Mouse (Mus musculus) heart, embryonic 10.5 days (tissue): ENCODE measurements around the gene Osbpl5. TPM values are rescaled to one million over a fixed set of nuclear protein-coding genes. Genes with fewer than 3 reads are reported as not detected.
A peak's percentile ranks its signal among the peaks of the same experiment; 100 is the strongest.
"Not testable (repeated sequence)": the region's sequence is repeated elsewhere in the genome, so short reads cannot be mapped to it uniquely, and the experiment has no call there.

Source experiments
- DNase-seq: peaks from one replicate; pipeline ENCODE4 v3.0.0-alpha.2; 2017; ENCODE audit warnings: low spot score
- H3K27ac ChIP-seq: fragments of 300-500 bp; sonication (generic); 2 replicates; pipeline ENCODE4 v1.5.1; 2016; ENCODE audit warnings: mild to moderate bottlenecking
- H3K27me3 ChIP-seq: fragments of 300-500 bp; sonication (generic); 2 replicates; pipeline ENCODE4 v1.6.1; 2016; ENCODE audit warnings: mild to moderate bottlenecking; ENCODE audit not compliant: poor library complexity, insufficient read depth, severe bottlenecking
- H3K36me3 ChIP-seq: fragments of 300-500 bp; sonication (generic); 2 replicates; pipeline ENCODE4 v1.6.1; 2016; ENCODE audit warnings: mild to moderate bottlenecking, moderate library complexity
- H3K4me1 ChIP-seq: fragments of 300-500 bp; sonication (generic); 2 replicates; pipeline ENCODE4 v1.6.1; 2016; ENCODE audit warnings: mild to moderate bottlenecking
- H3K4me3 ChIP-seq: fragments of 300-500 bp; sonication (generic); 2 replicates; pipeline ENCODE4 v1.5.1; 2016; ENCODE audit warnings: mild to moderate bottlenecking, moderate library complexity
- H3K9me3 ChIP-seq: fragments of 300-500 bp; sonication (generic); 2 replicates; pipeline ENCODE4 v1.6.1; 2016; ENCODE audit warnings: mild to moderate bottlenecking, moderate library complexity
- WGBS: fragments of 180-500 bp; shearing (Covaris S2); methylation state at CpG from one replicate; pipeline ENCODE4 v1.1.7; 2016; 5-methylcytosine and 5-hydroxymethylcytosine counted together
- polyA plus RNA-seq: library from polyadenylated mRNA; unstranded; fragments of >200 nt; fragmentation: Nextera tagmentation; extraction: Ambion mirVana; gene quantifications from 2 replicates; pipeline ENCODE4 v1.2.1, GENCODE M21; 2016

Osbpl5 gene
- polyA plus RNA-seq, 1 experiment from 2014 or later = 19.0 TPM

DNA sequence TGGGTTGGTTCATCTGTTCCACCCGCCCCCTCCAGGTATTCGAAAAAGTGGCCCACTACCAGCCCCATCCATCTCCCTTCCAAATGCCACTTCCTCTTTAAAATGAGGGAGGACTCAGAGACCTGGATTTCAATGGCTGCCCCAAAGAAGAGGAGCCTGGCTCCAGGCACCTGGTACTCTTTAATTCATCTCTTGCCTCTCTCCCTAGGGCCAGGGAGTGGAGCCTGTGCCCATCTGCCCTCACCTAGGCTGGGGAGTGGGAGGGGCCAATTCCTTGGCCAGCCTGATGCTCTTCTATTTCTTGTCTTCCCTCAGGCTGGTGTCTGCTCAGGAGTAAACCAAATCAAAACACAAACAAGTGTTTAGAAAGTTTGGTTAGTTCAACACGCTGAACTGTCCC lies 70.1 kb downstream of the Osbpl5 start:
- DNase-seq, H3K27me3 ChIP-seq, H3K27ac ChIP-seq, H3K9me3 ChIP-seq, H3K4me3 ChIP-seq, H3K4me1 ChIP-seq: not testable (repeated sequence)
- H3K36me3 ChIP-seq = peaks cover 37% of the 10 kb centered on the region
- WGBS = 74% methylated on average over 3 of the region's 3 CpGs

DNA sequence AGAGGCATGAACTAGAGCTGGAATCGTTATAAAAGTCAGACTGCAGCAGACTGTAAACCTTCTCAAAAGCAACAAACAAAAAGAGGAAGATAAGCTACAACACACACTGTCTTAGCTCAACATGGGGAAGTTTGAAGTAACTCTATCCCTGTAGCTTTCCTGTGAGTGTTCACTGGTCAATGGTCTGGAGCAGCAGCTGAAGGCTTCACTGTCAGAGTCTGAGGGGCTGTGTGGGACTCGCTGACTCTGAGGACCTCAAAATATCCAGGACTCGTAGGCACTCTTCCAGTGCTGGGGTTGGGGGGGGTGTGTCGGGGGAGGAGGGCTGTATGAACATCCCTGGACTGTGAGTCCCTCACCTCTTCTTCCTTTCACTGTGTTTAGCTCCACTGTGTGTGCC lies 70.6 kb downstream of the Osbpl5 start:
- not testable (repeated sequence) for H3K9me3 ChIP-seq, H3K4me1 ChIP-seq, DNase-seq, H3K4me3 ChIP-seq, H3K27me3 ChIP-seq, H3K27ac ChIP-seq
- 49% methylated on average over 4 of the region's 4 CpGs for WGBS
- peaks cover 32% of the 10 kb centered on the region for H3K36me3 ChIP-seq

- Histone ChIP-seq H3K4me3 (peak within 1 kb of the TSS; percentile 60), H3K4me1 (no peaks in the 10 kb centered on the region), H3K27me3 (no peaks in the 10 kb centered on the region; the same call in 1 of the 2 replicates), H3K36me3 (peaks cover 26% of the 10 kb centered on the region), H3K27ac (no peak within 1 kb of the TSS), H3K9me3 (no peaks in the 10 kb centered on the region)
- 2% methylated on average over 35 of the region's 35 CpGs for WGBS
- peak; percentile 93 for DNase-seq
Measured at GRCm38 (mm10) chr7:143685359-143686067, 71.3 kb downstream of the Osbpl5 start, which contains the start of gene Tnfrsf23. TSS of gene Tnfrsf23 (minus strand) at chr7:143685872.

DNA sequence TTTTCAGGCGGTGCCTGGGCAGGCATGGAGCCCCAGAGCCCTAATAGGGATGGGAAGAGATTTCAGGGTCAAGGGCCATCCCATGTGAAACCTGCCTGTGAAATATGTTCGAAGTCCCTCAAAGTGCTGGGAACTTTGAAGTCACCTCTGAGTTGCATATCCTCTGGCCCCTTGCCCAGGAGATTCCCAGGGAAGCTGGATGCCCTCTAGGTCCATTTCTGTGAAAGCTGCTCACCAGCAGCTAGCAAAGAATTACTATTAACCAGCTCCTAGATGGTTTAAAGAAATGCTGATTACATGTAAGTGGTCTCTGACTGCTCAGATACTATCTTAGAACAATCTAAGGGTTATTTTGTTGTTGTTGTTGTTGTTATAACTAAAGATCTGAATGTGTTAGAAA lies 72.2 kb downstream of the Osbpl5 start:
- WGBS = 86% methylated on average over 1 of the region's 2 CpGs
- H3K9me3 ChIP-seq, DNase-seq: not testable (repeated sequence)

DNA sequence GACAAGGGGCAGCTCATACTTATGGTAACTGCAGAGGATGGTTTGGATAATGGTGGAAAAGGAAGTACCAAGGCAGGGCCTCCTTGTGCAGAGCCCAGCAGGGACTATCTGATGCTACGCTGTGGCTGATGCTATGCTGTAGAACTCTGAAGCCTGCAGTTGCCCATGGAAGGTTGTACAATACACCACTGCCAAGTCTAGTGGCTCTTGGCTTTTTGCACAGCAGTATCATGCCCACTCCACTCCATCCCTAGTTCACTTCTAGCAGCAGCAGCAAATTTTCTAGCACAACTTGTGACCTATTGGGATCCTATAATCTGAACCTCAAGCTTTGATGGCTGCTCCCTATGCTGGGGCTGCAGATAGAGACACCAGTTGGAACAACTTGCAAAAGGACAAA lies 75.2 kb downstream of the Osbpl5 start:
- H3K27me3 ChIP-seq = no peaks in the 10 kb centered on the region
- H3K36me3 ChIP-seq = no peaks in the 10 kb centered on the region
- H3K4me3 ChIP-seq = no peak overlapping the region
- H3K9me3 ChIP-seq = no peaks in the 10 kb centered on the region
- 74% methylated on average over 1 of the region's 1 CpGs for WGBS
- H3K4me1 ChIP-seq = no peaks in the 10 kb centered on the region
- DNase-seq = no peak
- H3K27ac ChIP-seq = no peak overlapping the region

More for the DNA sequence above, 72.2 kb downstream of the Osbpl5 start:
- not testable (repeated sequence) for H3K4me1 ChIP-seq, H3K27me3 ChIP-seq, H3K27ac ChIP-seq, H3K4me3 ChIP-seq
- peaks cover 18% of the 10 kb centered on the region for H3K36me3 ChIP-seq

DNA sequence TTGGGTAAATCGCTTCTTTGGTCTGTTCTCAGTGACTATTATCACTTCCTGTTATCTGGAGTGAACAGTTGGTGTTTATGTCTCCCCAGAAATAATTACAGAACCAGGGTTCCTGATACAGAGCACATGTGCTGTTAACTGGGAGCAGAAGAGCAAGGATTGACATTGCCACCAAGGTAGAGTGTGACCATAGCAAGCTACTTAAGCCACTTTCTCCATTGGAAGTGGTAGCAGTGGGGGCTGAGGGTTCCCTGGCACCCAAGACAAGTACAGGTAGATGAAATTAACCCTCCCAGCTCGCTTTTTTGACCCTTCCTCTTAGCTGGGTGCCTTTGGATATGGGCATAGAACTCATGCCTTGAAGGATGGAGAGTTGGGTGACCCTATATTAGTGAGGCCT lies 75.9 kb downstream of the Osbpl5 start:
- H3K4me1 ChIP-seq, H3K27me3 ChIP-seq, DNase-seq, H3K36me3 ChIP-seq, H3K27ac ChIP-seq, H3K4me3 ChIP-seq, H3K9me3 ChIP-seq: not testable (repeated sequence)
- WGBS = 54% methylated on average over 2 of the region's 2 CpGs

DNA sequence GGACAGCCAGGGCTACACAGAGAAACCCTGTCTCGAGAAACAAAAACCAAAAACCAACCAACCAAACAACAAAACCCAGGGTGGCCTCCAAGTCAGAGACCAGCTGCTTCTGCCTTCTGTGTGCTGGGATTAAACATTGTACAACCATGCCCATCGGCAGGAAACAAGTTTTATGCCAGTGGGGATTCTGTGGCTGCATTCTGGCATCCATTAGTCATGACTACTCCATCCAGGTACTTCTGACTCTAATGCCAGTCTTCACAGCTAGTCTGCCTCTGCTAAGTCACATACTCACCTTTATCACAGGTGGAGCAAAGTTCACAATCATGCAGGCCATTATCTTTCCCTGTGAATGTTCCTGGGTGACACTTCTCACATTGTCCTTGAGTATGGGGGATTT lies 77.1 kb downstream of the Osbpl5 start:
- H3K36me3 ChIP-seq, H3K27me3 ChIP-seq, H3K4me3 ChIP-seq, H3K9me3 ChIP-seq, DNase-seq, H3K27ac ChIP-seq, H3K4me1 ChIP-seq: not testable (repeated sequence)
- WGBS = 74% methylated on average over 2 of the region's 2 CpGs

DNA sequence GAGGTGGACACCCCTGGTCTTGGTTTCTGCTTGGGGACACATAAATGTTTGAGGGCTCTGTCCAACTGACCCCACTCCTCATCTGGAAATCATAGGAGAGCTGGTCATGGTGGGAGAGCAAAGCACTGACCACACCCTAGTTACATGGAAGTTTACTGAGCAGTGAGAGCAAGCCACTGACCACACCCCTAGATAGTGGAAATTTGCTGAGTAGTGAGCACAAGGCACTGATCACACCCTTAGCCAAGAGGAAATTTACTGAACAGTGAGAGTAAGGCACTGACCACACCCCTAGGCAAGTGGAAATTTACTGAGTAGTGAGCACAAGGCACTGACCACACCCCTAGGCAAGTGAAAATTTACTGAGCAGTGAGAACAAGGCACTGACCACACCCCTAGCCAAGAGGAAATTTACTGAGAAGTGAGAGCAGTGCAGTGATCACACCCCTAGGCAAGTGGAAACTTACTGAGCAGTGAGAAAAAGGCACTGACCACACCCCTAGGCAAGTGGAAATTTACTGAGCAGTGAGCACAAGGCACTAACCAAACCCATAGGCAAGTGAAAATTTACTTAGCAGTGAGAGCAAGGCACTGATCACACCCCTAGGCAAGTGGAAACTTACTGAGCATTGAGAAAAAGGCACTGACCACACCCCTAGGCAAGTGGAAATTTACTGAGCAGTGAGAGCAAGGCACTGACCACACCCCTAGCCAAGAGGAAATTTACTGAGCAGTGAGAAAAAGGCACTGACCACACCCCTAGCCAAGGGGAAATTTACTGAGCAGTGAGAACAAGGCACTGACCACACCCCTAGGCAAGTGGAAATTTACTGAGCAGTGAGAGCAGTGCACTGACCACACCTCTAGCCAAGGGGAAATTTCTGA lies 90.1 kb downstream of the Osbpl5 start:
- H3K27ac ChIP-seq = no peak overlapping the region
- no peaks in the 10 kb centered on the region for H3K27me3 ChIP-seq
- no peaks in the 10 kb centered on the region for H3K4me1 ChIP-seq
- H3K9me3 ChIP-seq = no peaks in the 10 kb centered on the region
- DNase-seq = no peak
- H3K36me3 ChIP-seq = no peaks in the 10 kb centered on the region
- no peak overlapping the region for H3K4me3 ChIP-seq

DNA sequence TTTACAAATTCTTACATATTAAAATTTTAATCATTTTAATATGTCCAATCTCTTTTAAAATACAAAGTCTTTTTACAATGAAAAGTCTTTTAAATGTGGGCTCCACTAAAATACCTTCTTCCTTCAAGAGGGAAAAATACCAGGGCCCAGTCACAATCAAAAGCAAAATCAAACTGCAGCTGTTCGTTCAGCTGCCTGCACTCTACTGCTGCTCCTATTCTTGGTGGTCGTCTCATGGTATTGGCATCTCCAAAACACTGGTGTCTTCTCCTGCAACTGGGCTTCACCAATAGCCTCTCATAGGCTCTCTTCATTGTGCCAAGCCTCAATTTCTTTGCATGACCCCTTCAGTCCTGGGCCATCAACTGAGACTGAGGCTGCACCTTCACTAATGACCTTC lies 93.3 kb downstream of the Osbpl5 start:
- no peak for DNase-seq
- Histone ChIP-seq H3K4me3 (no peak overlapping the region), H3K4me1 (no peaks in the 10 kb centered on the region), H3K36me3 (no peaks in the 10 kb centered on the region), H3K27me3 (no peaks in the 10 kb centered on the region), H3K9me3 (no peaks in the 10 kb centered on the region), H3K27ac (no peak overlapping the region)
- WGBS = 68% methylated on average over 2 of the region's 2 CpGs

DNA sequence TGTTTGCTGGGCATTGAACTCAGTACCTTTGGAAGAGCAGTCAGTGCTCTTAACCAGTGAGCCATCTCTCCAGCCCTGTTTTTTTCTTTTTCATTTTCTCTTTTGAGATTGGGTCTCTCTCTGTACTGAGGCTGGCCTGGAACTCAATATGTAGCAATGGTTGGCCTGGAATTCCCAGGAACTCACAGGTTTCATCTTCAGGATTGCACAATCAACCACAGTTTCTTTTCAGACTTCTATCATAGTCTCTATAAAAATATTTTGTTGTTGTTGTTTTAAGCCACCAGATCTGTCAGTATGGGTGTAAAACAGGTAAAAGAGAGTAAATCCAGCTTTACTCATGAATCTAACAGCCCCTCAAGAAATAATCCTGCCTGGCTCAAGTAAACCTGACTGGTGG lies 96.0 kb downstream of the Osbpl5 start:
- H3K36me3 ChIP-seq = no peaks in the 10 kb centered on the region
- H3K27me3 ChIP-seq = no peaks in the 10 kb centered on the region
- H3K27ac ChIP-seq = no peak overlapping the region
- no peak overlapping the region for H3K4me3 ChIP-seq
- no peaks in the 10 kb centered on the region for H3K4me1 ChIP-seq
- no peaks in the 10 kb centered on the region for H3K9me3 ChIP-seq
- no peak for DNase-seq

GRCm38 (mm10) chr7:143649769-143650346 lies 106.9 kb downstream of the Osbpl5 start:
- peak overlapping the region; percentile 72 for H3K4me3 ChIP-seq
- WGBS = 58% methylated on average over 10 of the region's 10 CpGs
- H3K27ac ChIP-seq, H3K4me1 ChIP-seq, H3K36me3 ChIP-seq, H3K27me3 ChIP-seq, DNase-seq, H3K9me3 ChIP-seq: not testable (repeated sequence)

DNA sequence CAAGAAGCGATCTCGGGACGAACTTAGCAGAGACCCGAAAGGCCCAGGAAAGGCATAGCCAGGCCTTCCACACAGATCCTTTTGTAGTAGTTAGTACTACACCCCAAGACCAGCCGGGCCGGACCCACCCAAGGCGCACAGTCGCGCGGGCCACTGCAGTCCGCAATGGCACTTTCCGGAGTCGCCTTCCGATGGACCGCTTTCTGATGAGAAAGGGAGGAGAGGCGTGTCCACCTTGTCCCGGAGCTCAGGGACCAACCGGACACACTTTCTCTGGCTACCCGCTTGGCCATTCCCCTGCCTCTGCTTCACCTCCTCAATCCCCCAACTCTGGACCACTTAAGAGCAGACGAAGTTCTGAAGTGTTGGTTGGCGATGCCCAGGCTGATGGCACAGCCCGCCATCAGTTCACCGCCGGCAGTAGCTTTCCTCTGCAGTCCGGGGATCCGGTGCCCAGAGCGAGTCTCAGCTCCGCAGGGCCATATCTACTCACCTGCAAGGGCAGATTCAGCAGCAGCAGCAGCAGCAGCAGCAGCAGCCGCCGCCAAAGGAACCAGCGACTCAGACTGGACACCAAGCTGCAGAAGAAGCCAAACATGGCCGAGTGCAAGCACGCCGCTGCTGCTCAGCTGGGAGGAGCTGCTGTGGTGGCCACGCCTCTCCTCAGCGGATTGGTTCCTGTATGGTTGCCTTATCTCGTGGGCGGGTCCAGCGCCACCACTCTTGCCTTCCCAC lies 107.6 kb downstream of the Osbpl5 start, which contains the start of gene Tnfrsf22:
Gene Tnfrsf22, minus strand, starts transcription at position 628 of the 735 bp plus-strand sequence.
- Histone ChIP-seq H3K9me3 (no peaks in the 10 kb centered on the region), H3K27me3 (no peaks in the 10 kb centered on the region), H3K4me3 (peak within 1 kb of the TSS; percentile 72), H3K27ac (peak within 1 kb of the TSS; percentile 77), H3K4me1 (0 out of 2 replicates have a peak, but pooled peaks cover 3% of the 10 kb centered on the region), H3K36me3 (no peaks in the 10 kb centered on the region)
- DNase-seq = peak; percentile 94
- WGBS = 3% methylated on average over 39 of the region's 39 CpGs
